Mouse (Mus musculus) kidney, embryonic 15.5 days (tissue): ENCODE results near the gene Olfr718-ps1. TPM values are rescaled to one million over a fixed set of nuclear protein-coding genes. Genes with fewer than 3 reads are reported as not detected.
"Not testable (repeated sequence)": the region's sequence is repeated elsewhere in the genome, so short reads cannot be mapped to it uniquely, and the experiment has no call there.

Experiments used
- ATAC-seq: fragments of 200-750 bp; cut with Nextera tagmentation; replicated peaks from 2 replicates; pipeline ENCODE4 v1.8.0; 2017; ENCODE audit warnings: moderate TSS enrichment; ENCODE audit not compliant: low FRiP score
- H3K27ac ChIP-seq: fragments of 300-500 bp; sonication (generic); 2 replicates; pipeline ENCODE4 v1.5.1; 2015; ENCODE audit warnings: mild to moderate bottlenecking, inconsistent platforms
- H3K27me3 ChIP-seq: fragments of 300-500 bp; sonication (generic); 2 replicates; pipeline ENCODE4 v1.6.1; 2015; ENCODE audit warnings: inconsistent platforms
- H3K36me3 ChIP-seq: fragments of 300-500 bp; sonication (generic); 2 replicates; pipeline ENCODE4 v1.6.1; 2015; ENCODE audit warnings: inconsistent platforms
- H3K4me1 ChIP-seq: fragments of 300-500 bp; sonication (generic); 2 replicates; pipeline ENCODE4 v1.6.1; 2015; ENCODE audit warnings: inconsistent platforms
- H3K4me2 ChIP-seq: fragments of 300-500 bp; sonication (generic); 2 replicates; pipeline ENCODE4 v1.6.1; 2015; ENCODE audit warnings: moderate library complexity, mild to moderate bottlenecking, inconsistent platforms
- H3K4me3 ChIP-seq: fragments of 300-500 bp; sonication (generic); replicated peaks from 2 replicates; pipeline ENCODE4 v1.5.1; 2015; ENCODE audit warnings: mild to moderate bottlenecking, inconsistent platforms
- H3K9ac ChIP-seq: fragments of 300-500 bp; sonication (generic); 2 replicates; pipeline ENCODE4 v1.6.1; 2015; ENCODE audit warnings: mild to moderate bottlenecking, inconsistent platforms
- H3K9me3 ChIP-seq: fragments of 300-500 bp; sonication (generic); replicated peaks from 2 replicates; pipeline ENCODE4 v1.6.1; 2016; ENCODE audit warnings: inconsistent platforms
- WGBS: fragments of 180-500 bp; shearing (Covaris S2); methylation state at CpG from one replicate; pipeline ENCODE4 v1.1.7; 2015; ENCODE audit warnings: mixed read lengths; 5-methylcytosine and 5-hydroxymethylcytosine counted together
- polyA plus RNA-seq: library from polyadenylated mRNA; unstranded; fragments of >200 nt; fragmentation: Nextera tagmentation; extraction: Ambion mirVana; gene quantifications from 2 replicates; pipeline ENCODE4 v1.2.1, GENCODE M21; 2015

The Olfr718-ps1 gene
- polyA plus RNA-seq, 1 experiment from 2014 or later, result 0.04 TPM

- H3K27me3 ChIP-seq, result peaks cover 49% of the 10 kb centered on the region
- H3K4me2 ChIP-seq, result no peak overlapping the region
- H3K27ac ChIP-seq, result no peak overlapping the region
- H3K4me3 ChIP-seq, result no peak overlapping the region
- no peak overlapping the region for H3K9ac ChIP-seq
- no peaks in the 10 kb centered on the region for H3K9me3 ChIP-seq
- no peak for ATAC-seq
- H3K36me3 ChIP-seq, result no peaks in the 10 kb centered on the region
- peaks cover 4% of the 10 kb centered on the region; the same call in 1 of the 2 replicates for H3K4me1 ChIP-seq
- WGBS, result 89% methylated on average over 3 of the region's 3 CpGs
Observed at GRCm38 (mm10) chr5:143155534-143155933, 8.2 kb upstream of the Olfr718-ps1 start.

- no peak overlapping the region for H3K4me2 ChIP-seq
Observed at GRCm38 (mm10) chr5:143153756-143154155, 6.4 kb upstream of the Olfr718-ps1 start.

GRCm38 (mm10) chr5:143150044-143150443 lies 2.7 kb upstream of the Olfr718-ps1 start:
- no peak overlapping the region for H3K4me3 ChIP-seq
- H3K9me3 ChIP-seq, result 0 out of 2 replicates have a peak, but pooled peaks cover 2% of the 10 kb centered on the region
- H3K9ac ChIP-seq, result no peak overlapping the region
- H3K27me3 ChIP-seq, result no peaks in the 10 kb centered on the region
- H3K36me3 ChIP-seq, result no peaks in the 10 kb centered on the region
- no peaks in the 10 kb centered on the region for H3K4me1 ChIP-seq
- H3K4me2 ChIP-seq, result no peak overlapping the region
- no peak for ATAC-seq
- H3K27ac ChIP-seq, result no peak overlapping the region
- WGBS, result 83% methylated on average over 2 of the region's 2 CpGs

More at GRCm38 (mm10) chr5:143153756-143154155, 6.4 kb upstream of the Olfr718-ps1 start:
- Histone ChIP-seq H3K27me3 (peaks cover 34% of the 10 kb centered on the region), H3K9me3 (0 out of 2 replicates have a peak, but pooled peaks cover 2% of the 10 kb centered on the region), H3K36me3 (no peaks in the 10 kb centered on the region), H3K4me3 (no peak overlapping the region), H3K4me1 (peaks cover 4% of the 10 kb centered on the region; the same call in 1 of the 2 replicates), H3K9ac (no peak overlapping the region), H3K27ac (no peak overlapping the region)
- no peak for ATAC-seq
- WGBS, result 83% methylated on average over 10 of the region's 10 CpGs

GRCm38 (mm10) chr5:143149536-143149935 lies 2.2 kb upstream of the Olfr718-ps1 start:
- no peaks in the 10 kb centered on the region for H3K4me1 ChIP-seq
- H3K27me3 ChIP-seq, result no peaks in the 10 kb centered on the region
- H3K9me3 ChIP-seq, result 0 out of 2 replicates have a peak, but pooled peaks cover 2% of the 10 kb centered on the region
- H3K9ac ChIP-seq, result no peak overlapping the region
- H3K4me3 ChIP-seq, result no peak overlapping the region
- no peak for ATAC-seq
- 92% methylated on average over 2 of the region's 2 CpGs for WGBS
- H3K4me2 ChIP-seq, result no peak overlapping the region
- no peaks in the 10 kb centered on the region for H3K36me3 ChIP-seq
- H3K27ac ChIP-seq, result no peak overlapping the region

GRCm38 (mm10) chr5:143148661-143149060 lies 1.3 kb upstream of the Olfr718-ps1 start:
- Histone ChIP-seq H3K4me1 (no peaks in the 10 kb centered on the region), H3K27ac (no peak overlapping the region), H3K4me2 (no peak overlapping the region), H3K4me3 (no peak overlapping the region), H3K9ac (no peak overlapping the region), H3K27me3 (no peaks in the 10 kb centered on the region), H3K9me3 (0 out of 2 replicates have a peak, but pooled peaks cover 2% of the 10 kb centered on the region), H3K36me3 (no peaks in the 10 kb centered on the region)
- no peak for ATAC-seq
- 87% methylated on average over 5 of the region's 5 CpGs for WGBS

GRCm38 (mm10) chr5:143137580-143137979 lies 9.8 kb downstream of the Olfr718-ps1 start:
- no peaks in the 10 kb centered on the region for H3K36me3 ChIP-seq
- no peak overlapping the region for H3K27ac ChIP-seq
- no peak overlapping the region for H3K4me3 ChIP-seq
- WGBS, result 88% methylated on average over 13 of the region's 13 CpGs
- no peaks in the 10 kb centered on the region for H3K9me3 ChIP-seq
- no peaks in the 10 kb centered on the region for H3K27me3 ChIP-seq
- no peak for ATAC-seq
- no peak overlapping the region for H3K4me2 ChIP-seq
- no peak overlapping the region for H3K9ac ChIP-seq
- no peaks in the 10 kb centered on the region for H3K4me1 ChIP-seq

GRCm38 (mm10) chr5:143135042-143135441 lies 12.3 kb downstream of the Olfr718-ps1 start:
- H3K27me3 ChIP-seq, result no peaks in the 10 kb centered on the region
- ATAC-seq, result no peak
- no peak overlapping the region for H3K4me2 ChIP-seq
- H3K9me3 ChIP-seq, result no peaks in the 10 kb centered on the region
- H3K36me3 ChIP-seq, result no peaks in the 10 kb centered on the region
- H3K9ac ChIP-seq, result no peak overlapping the region
- H3K4me1 ChIP-seq, result no peaks in the 10 kb centered on the region
- no peak overlapping the region for H3K27ac ChIP-seq
- H3K4me3 ChIP-seq, result no peak overlapping the region
- 87% methylated on average over 7 of the region's 7 CpGs for WGBS

- 79% methylated on average over 4 of the region's 6 CpGs for WGBS
- H3K27me3 ChIP-seq, H3K9me3 ChIP-seq, H3K27ac ChIP-seq, H3K4me2 ChIP-seq, H3K4me1 ChIP-seq, H3K9ac ChIP-seq, ATAC-seq, H3K36me3 ChIP-seq, H3K4me3 ChIP-seq: not testable (repeated sequence)
Observed at GRCm38 (mm10) chr5:143134216-143135010, 13.0 kb downstream of the Olfr718-ps1 start.

- 0 out of 2 replicates have a peak, but pooled peaks cover 2% of the 10 kb centered on the region for H3K9me3 ChIP-seq
- no peak overlapping the region for H3K4me2 ChIP-seq
- H3K27ac ChIP-seq, result no peak overlapping the region
- H3K36me3 ChIP-seq, result no peaks in the 10 kb centered on the region
- H3K27me3 ChIP-seq, result no peaks in the 10 kb centered on the region
- H3K4me3 ChIP-seq, result no peak overlapping the region
- H3K9ac ChIP-seq, result no peak overlapping the region
- H3K4me1 ChIP-seq, result no peaks in the 10 kb centered on the region
- WGBS, result 81% methylated on average over 13 of the region's 13 CpGs
- ATAC-seq, result no peak
Observed at GRCm38 (mm10) chr5:143132935-143133514, 14.4 kb downstream of the Olfr718-ps1 start.

- no peak overlapping the region for H3K4me2 ChIP-seq
- H3K27me3 ChIP-seq, result no peaks in the 10 kb centered on the region
- no peak overlapping the region for H3K9ac ChIP-seq
- H3K36me3 ChIP-seq, result no peaks in the 10 kb centered on the region
- H3K27ac ChIP-seq, result no peak overlapping the region
- WGBS, result 93% methylated on average over 7 of the region's 7 CpGs
- no peak overlapping the region for H3K4me3 ChIP-seq
- no peak for ATAC-seq
- 0 out of 2 replicates have a peak, but pooled peaks cover 2% of the 10 kb centered on the region for H3K9me3 ChIP-seq
- H3K4me1 ChIP-seq, result no peaks in the 10 kb centered on the region
Observed at GRCm38 (mm10) chr5:143130342-143130741, 17.0 kb downstream of the Olfr718-ps1 start.

GRCm38 (mm10) chr5:143129101-143129500 lies 18.3 kb downstream of the Olfr718-ps1 start:
- H3K4me2 ChIP-seq, result no peak overlapping the region
- H3K27me3 ChIP-seq, result no peaks in the 10 kb centered on the region
- no peak overlapping the region for H3K27ac ChIP-seq
- H3K9ac ChIP-seq, result no peak overlapping the region
- H3K36me3 ChIP-seq, result no peaks in the 10 kb centered on the region
- H3K4me3 ChIP-seq, result no peak overlapping the region
- 0 out of 2 replicates have a peak, but pooled peaks cover 2% of the 10 kb centered on the region for H3K9me3 ChIP-seq
- H3K4me1 ChIP-seq, result no peaks in the 10 kb centered on the region
- 94% methylated on average over 16 of the region's 16 CpGs for WGBS
- ATAC-seq, result no peak

- Histone ChIP-seq H3K4me3 (no peak overlapping the region), H3K36me3 (no peaks in the 10 kb centered on the region), H3K9ac (no peak overlapping the region), H3K27ac (no peak overlapping the region), H3K27me3 (no peaks in the 10 kb centered on the region), H3K4me2 (no peak overlapping the region), H3K9me3 (0 out of 2 replicates have a peak, but pooled peaks cover 2% of the 10 kb centered on the region), H3K4me1 (no peaks in the 10 kb centered on the region)
- no peak for ATAC-seq
- WGBS, result 76% methylated on average over 8 of the region's 8 CpGs
Observed at GRCm38 (mm10) chr5:143127837-143128236, 19.5 kb downstream of the Olfr718-ps1 start.
